Mouse (Mus musculus) cortical plate, adult 2 months (tissue): Measurements from ENCODE around the gene Ptprc.

Experiments used
- CTCF ChIP-seq: fragments of 200-500 bp; IDR thresholded peaks from 2 replicates; pipeline ENCODE4 v1.5.1; 2011; ENCODE audit warnings: mild to moderate bottlenecking, control low read depth, low read length; ENCODE audit not compliant: insufficient read depth; ENCODE audit errors: extremely low read depth
- POLR2A ChIP-seq: fragments of 200-500 bp; IDR thresholded peaks from 2 replicates; pipeline ENCODE4 v1.6.1; 2011; ENCODE audit warnings: mild to moderate bottlenecking, low read length, control low read depth; ENCODE audit not compliant: insufficient read depth; ENCODE audit errors: extremely low read depth

DNA sequence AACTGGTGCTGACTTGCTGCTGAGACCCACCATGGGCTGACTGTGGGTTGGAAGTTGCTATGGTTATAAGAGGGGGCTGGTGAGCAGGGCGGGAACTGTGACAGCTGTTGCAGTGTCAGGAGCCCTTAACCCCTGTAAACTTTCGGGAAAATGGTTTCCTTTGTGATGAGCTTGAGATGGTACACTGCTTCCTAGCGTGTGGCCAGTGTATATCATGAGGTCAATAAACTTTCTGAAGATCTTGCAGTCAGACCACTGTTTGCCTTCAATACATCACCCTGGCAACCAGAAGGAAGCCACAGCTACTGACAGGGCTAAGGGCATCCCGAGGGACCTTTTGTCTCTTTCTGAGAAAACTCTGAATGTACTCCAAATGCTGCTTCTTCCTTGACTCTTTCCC, 145.9 kb downstream of the Ptprc start:
- no peak for TF ChIP-seq POLR2A
- TF ChIP-seq CTCF = no peak
